Mouse (Mus musculus) ES-Bruce4 (cell line): ENCODE results near the gene Borcs7. TPM values are rescaled to one million over a fixed set of nuclear protein-coding genes. Genes with fewer than 3 reads are reported as not detected.

ENCODE experiments used
- H3K27ac ChIP-seq: 2 replicates; pipeline ENCODE4 v1.5.1; 2012; ENCODE audit warnings: low read length, inconsistent platforms; ENCODE audit not compliant: insufficient read depth
- H3K27me3 ChIP-seq: 2 replicates; pipeline ENCODE4 v1.6.1; 2012; ENCODE audit warnings: mild to moderate bottlenecking, low read length, inconsistent platforms; ENCODE audit not compliant: control insufficient read depth, poor library complexity, insufficient read depth, severe bottlenecking
- H3K36me3 ChIP-seq: 2 replicates; pipeline ENCODE4 v1.6.1; 2012; ENCODE audit warnings: inconsistent platforms, mild to moderate bottlenecking, low read length, moderate library complexity; ENCODE audit not compliant: control insufficient read depth, poor library complexity, insufficient read depth, severe bottlenecking
- H3K4me1 ChIP-seq: one replicate; pipeline ENCODE4 v1.8.1; 2011; ENCODE audit warnings: low read length; ENCODE audit not compliant: control insufficient read depth, insufficient read depth
- H3K4me3 ChIP-seq: 2 replicates; pipeline ENCODE4 v1.5.1; 2011; ENCODE audit warnings: low read depth, mild to moderate bottlenecking, low read length
- H3K9ac ChIP-seq: 2 replicates; pipeline ENCODE4 v1.6.1; 2012; ENCODE audit warnings: low read depth, mild to moderate bottlenecking, inconsistent platforms; ENCODE audit not compliant: poor library complexity, severe bottlenecking
- H3K9me3 ChIP-seq: replicated peaks from 2 replicates; pipeline ENCODE4 v1.6.1; 2012; ENCODE audit warnings: mild to moderate bottlenecking, low read length, inconsistent platforms; ENCODE audit not compliant: control insufficient read depth, poor library complexity, insufficient read depth, severe bottlenecking
- CTCF ChIP-seq: IDR thresholded peaks from one replicate; pipeline ENCODE4 v1.8.1; 2011; ENCODE audit warnings: low read depth, low read length
- EP300 ChIP-seq: IDR thresholded peaks from 2 replicates; pipeline ENCODE4 v1.6.1; 2011; ENCODE audit warnings: low read depth, low read length; ENCODE audit not compliant: insufficient read depth
- POLR2A ChIP-seq: IDR thresholded peaks from one replicate; pipeline ENCODE4 v1.8.1; 2011; ENCODE audit warnings: low read length; ENCODE audit not compliant: insufficient read depth
- polyA plus RNA-seq: library from polyadenylated mRNA; stranded (reverse); fragments of >200 nt; gene quantifications from 2 replicates; pipeline ENCODE4 v1.2.4, GENCODE M21; 2011; ENCODE audit warnings: low read depth; ENCODE audit not compliant: missing spikeins, insufficient read depth, insufficient read length

The Borcs7 gene
- polyA plus RNA-seq, 1 experiment = 2.5 TPM

DNA sequence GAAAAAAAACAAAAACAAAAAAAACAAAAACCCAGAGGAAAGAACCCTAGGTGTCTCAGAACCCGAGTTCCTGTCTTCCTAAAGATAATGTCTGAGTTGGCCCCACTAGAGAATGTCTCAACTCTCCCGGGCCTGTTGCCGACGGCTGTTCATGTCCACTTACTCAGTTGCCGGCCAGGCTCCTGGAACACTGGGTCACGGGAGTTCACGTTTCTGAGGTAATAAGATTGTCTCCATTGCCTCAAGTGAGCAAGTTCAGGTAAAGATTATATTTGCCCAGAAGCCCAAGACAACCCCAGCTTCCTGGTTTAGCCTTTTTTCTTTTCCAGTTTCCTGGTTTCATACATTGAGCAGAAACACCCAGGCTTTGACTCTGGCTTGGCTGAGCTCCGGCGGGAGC is 30.9 kb upstream of the Borcs7 start:
- Histone ChIP-seq H3K36me3 (0 out of 2 replicates have a peak, but pooled peaks cover 3% of the 10 kb centered on the region), H3K9me3 (no peaks in the 10 kb centered on the region), H3K9ac (no peak overlapping the region), H3K4me1 (no peaks in the 10 kb centered on the region), H3K4me3 (no peak overlapping the region), H3K27ac (no peak overlapping the region), H3K27me3 (no peaks in the 10 kb centered on the region)
- no peak for TF ChIP-seq CTCF

DNA sequence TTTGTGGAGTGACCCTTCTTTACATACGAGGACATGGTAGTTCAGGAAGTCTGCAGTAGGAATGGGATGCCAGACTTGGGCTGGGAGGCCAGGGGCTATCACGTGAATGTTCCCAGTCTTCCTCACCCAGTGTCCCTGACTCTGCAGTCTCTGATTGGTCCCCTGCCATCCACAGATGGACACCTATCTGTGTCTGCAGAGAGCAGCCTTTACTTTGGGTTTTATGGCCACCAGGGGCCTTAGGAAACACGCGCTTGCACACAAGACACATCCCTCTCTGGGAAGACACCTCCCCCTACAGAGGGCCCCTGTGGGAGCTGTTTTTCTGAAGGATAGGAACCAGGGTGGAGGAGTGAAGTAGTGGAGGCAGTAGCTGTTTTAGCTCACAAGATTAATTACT is 28.2 kb upstream of the Borcs7 start:
- no peaks in the 10 kb centered on the region for H3K36me3 ChIP-seq
- TF ChIP-seq CTCF (no peak), POLR2A (no peak), EP300 (no peak)
- no peaks in the 10 kb centered on the region for H3K4me1 ChIP-seq
- H3K9me3 ChIP-seq = no peaks in the 10 kb centered on the region
- no peak overlapping the region for H3K27ac ChIP-seq
- H3K27me3 ChIP-seq = no peaks in the 10 kb centered on the region
- no peak overlapping the region for H3K9ac ChIP-seq
- no peak overlapping the region for H3K4me3 ChIP-seq

DNA sequence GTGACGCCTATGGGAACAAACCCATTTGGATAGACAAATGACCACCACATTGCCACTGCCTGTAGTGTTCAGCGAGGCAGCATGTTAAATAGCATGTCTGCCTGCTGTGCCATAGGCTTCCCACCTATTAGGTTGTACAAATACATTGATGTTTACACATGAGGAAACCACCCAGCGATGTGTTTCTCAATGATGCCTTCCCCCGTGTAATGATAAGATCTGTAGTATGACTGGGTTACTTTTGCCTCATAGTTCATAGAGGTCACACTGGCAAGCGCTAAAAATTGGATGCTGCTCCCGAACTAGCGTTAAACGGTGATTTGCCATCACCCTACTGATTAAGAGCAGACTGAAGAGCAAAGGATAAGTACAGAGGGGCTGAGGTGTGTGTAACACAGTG is 27.5 kb upstream of the Borcs7 start:
- H3K4me1 ChIP-seq = no peaks in the 10 kb centered on the region
- H3K27ac ChIP-seq = no peak overlapping the region
- H3K4me3 ChIP-seq = no peak overlapping the region
- no peaks in the 10 kb centered on the region for H3K36me3 ChIP-seq
- H3K9me3 ChIP-seq = no peaks in the 10 kb centered on the region
- TF ChIP-seq EP300 (no peak), POLR2A (no peak), CTCF (no peak)
- no peak overlapping the region for H3K9ac ChIP-seq
- H3K27me3 ChIP-seq = no peaks in the 10 kb centered on the region

DNA sequence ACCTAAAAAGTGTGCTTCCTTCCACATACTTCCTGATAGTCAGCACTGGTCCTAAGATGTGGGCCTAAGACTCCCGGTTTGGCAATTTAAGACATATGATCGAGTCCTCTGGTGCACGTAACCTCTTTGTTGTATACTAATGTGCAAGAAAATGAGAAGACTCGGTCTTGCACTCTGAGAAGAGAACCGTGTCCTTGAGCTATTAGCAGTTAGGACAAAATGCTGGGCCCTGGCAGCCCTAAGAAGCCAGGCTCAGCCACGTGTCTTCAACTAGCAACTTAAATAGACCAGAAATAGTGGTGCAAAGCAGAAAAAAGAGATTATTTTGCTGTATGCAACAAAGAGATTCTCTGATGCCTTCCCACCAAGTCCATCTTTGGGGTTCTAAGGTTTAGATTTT is 26.9 kb upstream of the Borcs7 start:
- no peak overlapping the region for H3K4me3 ChIP-seq
- no peak overlapping the region for H3K9ac ChIP-seq

DNA sequence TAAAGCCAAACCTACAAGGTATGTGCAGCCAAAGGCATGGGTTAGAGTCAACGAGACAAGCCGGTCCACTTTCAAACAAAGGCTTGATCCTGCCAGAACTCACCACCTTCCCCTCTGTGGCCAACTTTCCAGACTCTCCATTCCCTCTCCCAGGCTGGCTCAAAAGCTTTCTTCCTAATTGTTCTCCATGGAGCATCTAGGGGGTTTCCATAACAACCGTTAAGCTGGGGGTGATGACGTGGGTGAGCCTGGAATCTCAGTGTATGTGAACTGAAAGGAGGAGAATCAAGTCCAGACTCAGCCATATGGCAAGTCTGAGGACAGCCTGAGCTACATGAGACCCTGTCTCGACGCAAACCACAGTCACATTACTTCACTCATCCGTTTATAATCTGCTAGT is 24.2 kb upstream of the Borcs7 start:
- Histone ChIP-seq H3K36me3 (no peaks in the 10 kb centered on the region), H3K27ac (no peak overlapping the region), H3K9me3 (no peaks in the 10 kb centered on the region), H3K4me3 (no peak overlapping the region), H3K27me3 (no peaks in the 10 kb centered on the region), H3K9ac (no peak overlapping the region), H3K4me1 (no peaks in the 10 kb centered on the region)
- TF ChIP-seq POLR2A (no peak), EP300 (no peak), CTCF (no peak)

More for the DNA sequence above, 26.9 kb upstream of the Borcs7 start:
- Histone ChIP-seq H3K9me3 (no peaks in the 10 kb centered on the region), H3K36me3 (no peaks in the 10 kb centered on the region), H3K27ac (no peak overlapping the region), H3K4me1 (no peaks in the 10 kb centered on the region), H3K27me3 (no peaks in the 10 kb centered on the region)
- TF ChIP-seq POLR2A (no peak), CTCF (no peak), EP300 (no peak)

DNA sequence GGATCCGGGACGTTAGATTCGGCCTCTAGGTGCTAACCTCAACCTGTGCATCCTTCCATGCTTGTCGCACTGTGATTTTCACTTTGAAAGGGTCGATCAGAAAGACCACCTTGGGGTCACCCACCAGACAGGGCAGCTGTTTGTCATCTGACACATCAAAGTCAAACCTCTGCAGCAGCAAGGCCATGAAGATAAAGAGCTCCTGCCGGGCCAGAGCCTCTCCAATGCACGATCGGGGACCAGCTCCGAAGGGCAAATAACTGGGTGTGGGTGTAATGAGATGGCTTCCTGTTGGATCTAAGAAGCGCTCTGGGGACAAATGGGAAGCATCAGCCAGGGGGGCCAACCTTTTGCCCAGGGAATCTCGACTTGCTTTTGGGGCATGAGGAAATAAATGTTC is 22.4 kb upstream of the Borcs7 start:
- Histone ChIP-seq H3K9me3 (no peaks in the 10 kb centered on the region), H3K27me3 (no peaks in the 10 kb centered on the region), H3K4me3 (no peak overlapping the region), H3K36me3 (no peaks in the 10 kb centered on the region), H3K9ac (no peak overlapping the region), H3K27ac (no peak overlapping the region), H3K4me1 (no peaks in the 10 kb centered on the region)
- TF ChIP-seq EP300 = no peak
- TF ChIP-seq POLR2A = no peak
- TF ChIP-seq CTCF = no peak
